Mouse (Mus musculus) CH12.LX (cell line): ENCODE measurements around the gene Smpd3. TPM values are rescaled to one million over a fixed set of nuclear protein-coding genes. Genes with fewer than 3 reads are reported as not detected.

ENCODE experiments used
- DNase-seq: peaks from one replicate; pipeline ENCODE4 v3.0.0-alpha.2; 2013; ENCODE audit errors: extremely low read depth
- H3K27ac ChIP-seq: 2 replicates; pipeline ENCODE4 v1.5.1; 2012; ENCODE audit warnings: low read depth, mild to moderate bottlenecking, control low read depth, moderate library complexity; ENCODE audit not compliant: insufficient read depth
- H3K27me3 ChIP-seq: replicated peaks from 2 replicates; pipeline ENCODE3; 2012; ENCODE audit warnings: inconsistent platforms
- H3K36me3 ChIP-seq, 2 experiments: replicated peaks in 1 of 2; 2 replicates each; pipeline versions ENCODE3 to v1.6.1; 2012; ENCODE audit warnings: inconsistent platforms in 1 of 2, low read length in 1 of 2, mild to moderate bottlenecking in 1 of 2, mixed read lengths in 1 of 2, moderate library complexity in 1 of 2; ENCODE audit not compliant: control insufficient read depth in 1 of 2, insufficient read depth in 1 of 2
- H3K4me1 ChIP-seq, 2 experiments: 2 replicates each; pipeline ENCODE4 v1.6.1; 2012; ENCODE audit warnings: inconsistent platforms in 1 of 2, moderate library complexity in 1 of 2; ENCODE audit not compliant: insufficient read depth in 2 of 2, control insufficient read depth in 1 of 2
- H3K4me2 ChIP-seq: 2 replicates; pipeline ENCODE4 v1.6.1; 2012; ENCODE audit warnings: low read depth, mild to moderate bottlenecking, control low read depth; ENCODE audit not compliant: poor library complexity, insufficient read depth, severe bottlenecking
- H3K4me3 ChIP-seq, 3 experiments: fragments of 150-350 bp in 1 of 3; sonication (generic) in 1 of 3; replicated peaks in 1 of 3; 2 replicates each; pipeline versions ENCODE3 to v1.5.1; 2011 to 2012; ENCODE audit warnings: low read depth in 2 of 3, low read length in 2 of 3, mild to moderate bottlenecking in 2 of 3, moderate library complexity in 2 of 3, control low read depth in 1 of 3, improper control_type of control experiment in 1 of 3, inconsistent platforms in 1 of 3, mixed read lengths in 1 of 3; ENCODE audit not compliant: poor library complexity in 1 of 3
- H3K79me2 ChIP-seq: replicated peaks from 2 replicates; pipeline ENCODE4 v1.6.1; 2012; ENCODE audit warnings: mild to moderate bottlenecking, moderate library complexity; ENCODE audit not compliant: control insufficient read depth, poor library complexity, insufficient read depth, severe bottlenecking; ENCODE audit errors: extremely low read depth
- H3K9ac ChIP-seq: 2 replicates; pipeline ENCODE4 v1.6.1; 2012; ENCODE audit warnings: low read depth, mild to moderate bottlenecking, control low read depth, moderate library complexity; ENCODE audit not compliant: insufficient read depth
- H3K9me3 ChIP-seq: replicated peaks from 2 replicates; pipeline ENCODE3; 2012; ENCODE audit warnings: low read length, inconsistent platforms, mixed read lengths
- BHLHE40 ChIP-seq: IDR thresholded peaks from 2 replicates; pipeline ENCODE4 v1.6.1; 2011; ENCODE audit warnings: mild to moderate bottlenecking, low read depth, low read length, improper control_type of control experiment
- CTCF ChIP-seq, 2 experiments: IDR thresholded peaks in 1 of 2; conservative IDR thresholded peaks in 1 of 2; 2 replicates each; pipeline ENCODE4 v1.5.1; 2011 to 2012; ENCODE audit warnings: low read depth in 2 of 2, low read length in 2 of 2, improper control_type of control experiment in 1 of 2, inconsistent platforms in 1 of 2, mild to moderate bottlenecking in 1 of 2, moderate library complexity in 1 of 2
- E2F4 ChIP-seq: IDR thresholded peaks from 2 replicates; pipeline ENCODE4 v1.6.1; 2011; ENCODE audit warnings: low read depth, low read length, improper control_type of control experiment; ENCODE audit not compliant: insufficient replicate concordance
- ELF1 ChIP-seq: IDR thresholded peaks from 2 replicates; pipeline ENCODE4 v1.6.1; 2014; ENCODE audit warnings: low read depth, mild to moderate bottlenecking, inconsistent platforms, low read length, improper control_type of control experiment
- EP300 ChIP-seq: IDR thresholded peaks from 2 replicates; pipeline ENCODE4 v1.6.1; 2011; ENCODE audit warnings: low read length, improper control_type of control experiment
- ETS1 ChIP-seq: conservative IDR thresholded peaks from 2 replicates; pipeline ENCODE4 v1.6.1; 2012; ENCODE audit warnings: low read depth, mild to moderate bottlenecking, inconsistent platforms, low read length, improper control_type of control experiment, moderate library complexity
- HCFC1 ChIP-seq: IDR thresholded peaks from 2 replicates; pipeline ENCODE4 v1.6.1; 2012; ENCODE audit warnings: low read depth, mild to moderate bottlenecking, inconsistent platforms, low read length, improper control_type of control experiment
- IRF4 ChIP-seq: IDR thresholded peaks from 2 replicates; pipeline ENCODE4 v1.6.1; 2014; ENCODE audit warnings: low read depth, mild to moderate bottlenecking, inconsistent platforms, low read length, improper control_type of control experiment
- JUN ChIP-seq: IDR thresholded peaks from 2 replicates; pipeline ENCODE4 v1.6.1; 2011; ENCODE audit warnings: low read depth, mild to moderate bottlenecking, low read length, improper control_type of control experiment, moderate library complexity; ENCODE audit not compliant: insufficient read depth
- JUND ChIP-seq: conservative IDR thresholded peaks from 2 replicates; pipeline ENCODE4 v1.6.1; 2011; ENCODE audit warnings: low read depth, low read length, improper control_type of control experiment
- KAT2A ChIP-seq: IDR thresholded peaks from 2 replicates; pipeline ENCODE4 v1.6.1; 2012; ENCODE audit warnings: low read length, improper control_type of control experiment, inconsistent platforms; ENCODE audit not compliant: insufficient replicate concordance
- MAX ChIP-seq: IDR thresholded peaks from 2 replicates; pipeline ENCODE4 v1.6.1; 2011; ENCODE audit warnings: low read length, improper control_type of control experiment
- MAZ ChIP-seq: IDR thresholded peaks from 2 replicates; pipeline ENCODE4 v1.6.1; 2012; ENCODE audit warnings: low read depth, mild to moderate bottlenecking, inconsistent platforms, low read length, improper control_type of control experiment, moderate library complexity
- MEF2A ChIP-seq: IDR thresholded peaks from 2 replicates; pipeline ENCODE4 v1.6.1; 2014; ENCODE audit warnings: low read depth, mild to moderate bottlenecking, inconsistent platforms, low read length, improper control_type of control experiment, borderline replicate concordance
- NELFE ChIP-seq: IDR thresholded peaks from 2 replicates; pipeline ENCODE4 v1.6.1; 2011; ENCODE audit warnings: low read depth, low read length, improper control_type of control experiment
- NRF1 ChIP-seq: IDR thresholded peaks from 2 replicates; pipeline ENCODE4 v1.6.1; 2014; ENCODE audit warnings: low read depth, mild to moderate bottlenecking, inconsistent platforms, low read length, improper control_type of control experiment, moderate library complexity
- PAX5 ChIP-seq: IDR thresholded peaks from 2 replicates; pipeline ENCODE4 v1.6.1; 2012; ENCODE audit warnings: low read length, inconsistent platforms, mixed read lengths
- POLR2A ChIP-seq: IDR thresholded peaks from 2 replicates; pipeline ENCODE4 v1.6.1; 2011; ENCODE audit warnings: low read depth, mild to moderate bottlenecking, improper control_type of control experiment, low read length
- POLR2AphosphoS2 ChIP-seq: IDR thresholded peaks from 2 replicates; pipeline ENCODE4 v1.6.1; 2011; ENCODE audit warnings: low read depth, low read length, improper control_type of control experiment
- SMC3 ChIP-seq: IDR thresholded peaks from 2 replicates; pipeline ENCODE4 v1.6.1; 2011; ENCODE audit warnings: low read depth, low read length, improper control_type of control experiment
- TBP ChIP-seq: conservative IDR thresholded peaks from 2 replicates; pipeline ENCODE4 v1.6.1; 2011; ENCODE audit warnings: low read depth, low read length, improper control_type of control experiment
- TCF12 ChIP-seq: IDR thresholded peaks from 2 replicates; pipeline ENCODE4 v1.6.1; 2014; ENCODE audit warnings: low read depth, mild to moderate bottlenecking, inconsistent platforms, low read length, improper control_type of control experiment
- USF1 ChIP-seq: IDR thresholded peaks from 2 replicates; pipeline ENCODE4 v1.6.1; 2014; ENCODE audit warnings: low read depth, mild to moderate bottlenecking, inconsistent platforms, low read length, improper control_type of control experiment
- USF2 ChIP-seq: conservative IDR thresholded peaks from 2 replicates; pipeline ENCODE4 v1.6.1; 2011; ENCODE audit warnings: low read depth, low read length, improper control_type of control experiment
- ZNF384 ChIP-seq: IDR thresholded peaks from 2 replicates; pipeline ENCODE4 v1.6.1; 2012; ENCODE audit warnings: low read depth, low read length, improper control_type of control experiment, inconsistent platforms
- dilution Hi-C: fragments of 300-500 bp; cut with MboI; formaldehyde crosslinking; loops from 2 replicates; pipeline ENCODE4 v1.14.3; 2020; ENCODE audit warnings: low sequenced_read_pairs; ENCODE audit not compliant: extremely low pct_unique_long_range_greater_than_20kb, extremely low pct_ligation_motif_present
- in situ Hi-C: fragments of 300-500 bp; cut with MboI; formaldehyde crosslinking; loops from 3 replicates; pipeline ENCODE4 v1.14.3; 2019; ENCODE audit warnings: low sequenced_read_pairs, low pct_ligation_motif_present, low pct_unique_long_range_greater_than_20kb, mixed read lengths
- polyA plus RNA-seq: library from polyadenylated mRNA; unstranded; fragments of >175 nt; gene quantifications from 2 replicates; pipeline ENCODE4 v1.2.1, GENCODE M21; 2012; ENCODE audit warnings: low read depth; ENCODE audit not compliant: insufficient read length
- total RNA-seq, 2 experiments: library from RNA; depleted of rRNA; stranded (reverse); fragments of 300-350 nt in 1 of 2; fragments of >200 nt in 1 of 2; gene quantifications; 2 replicates each; pipeline ENCODE4 v1.2.3; 2012 to 2014

Gene Smpd3
- total and polyA plus RNA-seq, 3 experiments: 0.16 to 0.25 (median 0.19) TPM

DNA sequence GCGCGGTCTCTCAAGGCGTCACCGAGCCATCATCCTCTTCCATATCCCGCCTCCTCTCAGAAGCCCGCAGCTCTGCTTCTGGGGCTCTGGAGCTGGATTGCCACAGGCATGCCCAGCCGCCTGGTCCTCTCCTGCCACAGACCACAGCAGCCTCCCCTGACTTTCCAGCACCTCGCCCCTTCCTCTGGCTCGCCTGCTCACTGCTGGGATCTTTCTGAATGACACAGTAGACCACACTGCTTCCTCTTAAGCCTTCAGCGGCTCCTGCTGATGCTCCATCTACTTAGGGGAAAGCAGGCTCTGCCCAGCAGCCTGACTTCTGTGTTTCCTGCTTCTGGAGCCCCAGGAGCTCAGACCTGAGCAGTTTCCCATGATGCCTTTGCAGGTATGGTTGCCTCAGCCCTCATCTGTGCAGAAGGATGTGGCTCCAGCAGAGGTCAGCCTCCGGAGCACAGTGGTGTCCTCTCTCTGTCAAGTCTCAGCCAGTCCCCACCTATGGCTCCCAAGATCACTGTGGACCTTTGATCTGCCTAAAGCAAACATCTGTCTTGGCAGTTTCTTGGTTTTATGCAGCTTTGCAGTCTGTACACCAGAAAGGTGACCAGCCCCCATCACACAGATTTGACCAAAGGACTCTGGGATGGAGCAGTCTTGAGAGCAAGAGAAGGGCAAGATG lies 59.3 kb downstream of the Smpd3 start:
- no peak overlapping the region for H3K9ac ChIP-seq
- dilution Hi-C loops (no loop called here), in situ Hi-C loops (no loop called here)
- no peak for TF ChIP-seq ELF1
- TF ChIP-seq KAT2A: no peak
- TF ChIP-seq E2F4: no peak
- TF ChIP-seq POLR2AphosphoS2: no peak
- TF ChIP-seq CTCF (conservative IDR thresholded peaks at IDR 0.05 in 1 of 2, IDR thresholded peaks at IDR 0.05 in 1 of 2; ENCODE audit: low read depth in 2 of 2, low read length in 2 of 2): no peak
- TF ChIP-seq IRF4: no peak
- no peak for TF ChIP-seq NRF1
- no peak for TF ChIP-seq TBP
- no peak for TF ChIP-seq MAZ
- TF ChIP-seq MAX: no peak
- TF ChIP-seq NELFE: no peak
- no peak for TF ChIP-seq PAX5
- TF ChIP-seq ZNF384: no peak
- TF ChIP-seq ETS1: no peak
- no peak overlapping the region for H3K4me2 ChIP-seq
- H3K9me3 ChIP-seq: no peaks in the 10 kb centered on the region
- peaks cover 12% of the 10 kb centered on the region for H3K27me3 ChIP-seq
- no peak for DNase-seq
- H3K27ac ChIP-seq: no peak overlapping the region
- H3K4me1 ChIP-seq: no peaks in the 10 kb centered on the region
- H3K36me3 ChIP-seq: no peaks in the 10 kb centered on the region
- H3K4me3 ChIP-seq: no peak overlapping the region
- no peaks in the 10 kb centered on the region for H3K79me2 ChIP-seq

DNA sequence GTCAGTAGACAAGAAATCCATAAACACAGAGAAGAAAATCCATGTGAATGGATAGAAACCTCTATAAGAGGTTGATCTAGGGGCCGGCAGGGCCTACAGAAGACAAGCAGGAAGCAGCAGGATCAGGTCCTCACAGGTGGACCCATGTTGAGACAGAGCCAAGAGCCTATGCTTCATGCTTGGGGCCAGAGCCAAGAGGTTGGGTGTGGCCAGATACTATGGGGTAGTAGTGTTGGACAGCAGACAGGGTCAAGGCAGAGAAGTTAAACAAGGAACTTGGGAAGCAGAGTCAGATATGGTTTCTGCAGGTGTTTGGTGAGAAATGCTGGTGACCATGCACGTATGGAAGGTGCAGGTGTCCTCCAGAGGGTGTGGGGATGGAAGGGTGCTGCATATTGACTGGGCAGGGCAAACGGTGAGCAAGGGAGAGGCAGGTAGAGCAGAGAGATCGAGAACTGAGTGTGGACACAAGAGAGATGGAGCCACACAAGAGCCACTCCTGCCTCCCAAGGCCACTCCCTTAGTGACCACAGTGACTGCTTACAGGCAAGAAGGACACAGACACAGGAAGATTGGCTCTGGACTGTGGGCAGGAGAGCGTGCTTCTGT lies 61.0 kb downstream of the Smpd3 start:
- H3K4me2 ChIP-seq: no peak overlapping the region
- H3K27ac ChIP-seq: no peak overlapping the region
- peaks cover 6% of the 10 kb centered on the region for H3K27me3 ChIP-seq
- no peak for DNase-seq
- in situ Hi-C loops: no loop called here
- no peak overlapping the region for H3K9ac ChIP-seq
- H3K4me3 ChIP-seq: no peak overlapping the region
- dilution Hi-C loops: no loop called here
- H3K36me3 ChIP-seq: no peaks in the 10 kb centered on the region
- no peaks in the 10 kb centered on the region for H3K4me1 ChIP-seq
- H3K9me3 ChIP-seq: no peaks in the 10 kb centered on the region
- no peaks in the 10 kb centered on the region for H3K79me2 ChIP-seq
- no peak for TF ChIP-seq E2F4
- TF ChIP-seq PAX5: no peak
- no peak for TF ChIP-seq POLR2A
- no peak for TF ChIP-seq BHLHE40
- no peak for TF ChIP-seq ETS1
- TF ChIP-seq IRF4: no peak
- no peak for TF ChIP-seq SMC3
- no peak for TF ChIP-seq USF2
- TF ChIP-seq HCFC1: no peak
- no peak for TF ChIP-seq CTCF (conservative IDR thresholded peaks at IDR 0.05 in 1 of 2, IDR thresholded peaks at IDR 0.05 in 1 of 2; ENCODE audit: low read depth in 2 of 2, low read length in 2 of 2)
- no peak for TF ChIP-seq USF1
- TF ChIP-seq NELFE: no peak
- no peak for TF ChIP-seq JUN
- TF ChIP-seq POLR2AphosphoS2: no peak
- TF ChIP-seq EP300: no peak
- TF ChIP-seq NRF1: no peak
- no peak for TF ChIP-seq MAX
- TF ChIP-seq TCF12: no peak
- no peak for TF ChIP-seq MEF2A
- no peak for TF ChIP-seq JUND
